Mouse (Mus musculus) adrenal gland, adult 18-20 months (tissue): ENCODE data around the gene Aldh5a1. TPM values are rescaled to one million over a fixed set of nuclear protein-coding genes. Genes with fewer than 3 reads are reported as not detected.
A peak's percentile ranks its signal among the peaks of the same experiment; 100 is the strongest.

ENCODE experiments used
- DNase-seq, 2 experiments: peaks; one replicate each; pipeline ENCODE4 v3.0.0; 2021 to 2022; ENCODE audit warnings: low spot score in 2 of 2
- total RNA-seq, 2 experiments: library from RNA; stranded (reverse); gene quantifications; 1 replicate in 1 of 2; 2 replicates in 1 of 2; pipeline ENCODE4 v1.2.3; 2021

Gene Aldh5a1
- total RNA-seq, 2 experiments from 2014 or later, result 15.3 to 17.4 TPM

- DNase-seq, result no peak
Observed at GRCm38 (mm10) chr13:24937839-24938166, 342 bp upstream of the Aldh5a1 start.

GRCm38 (mm10) chr13:24936772-24937107 is 721 bp downstream of the Aldh5a1 start:
- no peak for DNase-seq

- no peak for DNase-seq
Observed at GRCm38 (mm10) chr13:24933199-24933598, 4.3 kb downstream of the Aldh5a1 start.

DNA sequence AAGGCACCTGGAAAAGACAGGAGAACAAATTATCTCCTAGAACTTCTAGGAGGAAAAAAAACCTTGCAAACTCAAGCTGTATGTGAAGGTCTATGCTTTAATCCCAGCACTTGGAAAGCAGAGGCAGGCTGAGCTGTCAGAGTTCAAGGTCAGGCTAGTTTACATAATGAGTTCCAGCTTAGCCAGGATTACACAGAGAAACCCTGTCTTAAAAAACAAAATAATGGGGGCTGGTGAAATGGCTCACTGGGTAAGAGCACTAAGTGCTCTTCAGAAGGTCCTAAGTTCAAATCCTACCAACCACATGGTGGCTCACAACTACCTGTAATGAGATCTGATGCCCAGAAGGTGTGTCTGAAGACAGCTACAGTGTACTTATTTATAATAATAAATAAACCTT is 6.9 kb downstream of the Aldh5a1 start:
- DNase-seq, result peak in 1 of 2 experiments; percentile 23

DNA sequence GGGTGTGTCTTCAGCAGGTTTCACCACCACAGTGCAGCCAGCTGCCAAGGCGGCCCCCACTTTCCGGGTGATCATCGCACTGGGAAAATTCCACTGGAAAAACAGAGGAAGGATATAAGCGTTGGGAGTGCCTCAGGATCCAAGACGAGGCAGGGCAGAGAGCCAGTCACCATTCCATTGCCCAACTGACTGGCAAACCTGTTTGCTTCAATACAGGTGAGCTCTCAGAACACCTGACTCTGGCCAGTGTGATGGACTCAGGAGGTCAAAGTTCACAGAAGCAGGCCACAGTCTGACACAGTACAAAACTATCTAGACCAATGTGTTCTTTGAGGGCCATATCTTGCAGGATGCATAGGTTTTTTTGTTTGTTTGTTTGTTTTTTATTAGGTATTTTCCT is 13.5 kb downstream of the Aldh5a1 start:
- no peak for DNase-seq

DNA sequence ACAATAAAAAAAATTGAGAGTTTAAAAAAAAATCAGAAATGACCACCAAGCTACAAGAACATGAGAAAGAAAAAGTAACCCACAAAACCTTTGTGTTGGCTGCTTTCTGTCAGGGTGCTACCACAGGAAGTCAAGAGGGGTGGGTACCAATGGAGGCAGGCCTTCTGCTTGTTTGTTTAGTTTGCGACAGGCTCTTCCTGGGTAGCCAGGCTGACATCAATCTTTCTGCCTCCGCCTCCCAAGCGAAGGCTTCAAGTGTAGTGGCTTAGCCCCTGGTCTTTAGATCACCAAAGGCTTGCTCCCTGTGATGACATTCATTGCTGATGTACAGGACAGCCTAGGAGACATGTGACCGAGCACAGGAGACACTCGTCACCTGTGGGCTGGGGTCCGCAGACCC is 16.2 kb downstream of the Aldh5a1 start:
- no peak for DNase-seq

DNA sequence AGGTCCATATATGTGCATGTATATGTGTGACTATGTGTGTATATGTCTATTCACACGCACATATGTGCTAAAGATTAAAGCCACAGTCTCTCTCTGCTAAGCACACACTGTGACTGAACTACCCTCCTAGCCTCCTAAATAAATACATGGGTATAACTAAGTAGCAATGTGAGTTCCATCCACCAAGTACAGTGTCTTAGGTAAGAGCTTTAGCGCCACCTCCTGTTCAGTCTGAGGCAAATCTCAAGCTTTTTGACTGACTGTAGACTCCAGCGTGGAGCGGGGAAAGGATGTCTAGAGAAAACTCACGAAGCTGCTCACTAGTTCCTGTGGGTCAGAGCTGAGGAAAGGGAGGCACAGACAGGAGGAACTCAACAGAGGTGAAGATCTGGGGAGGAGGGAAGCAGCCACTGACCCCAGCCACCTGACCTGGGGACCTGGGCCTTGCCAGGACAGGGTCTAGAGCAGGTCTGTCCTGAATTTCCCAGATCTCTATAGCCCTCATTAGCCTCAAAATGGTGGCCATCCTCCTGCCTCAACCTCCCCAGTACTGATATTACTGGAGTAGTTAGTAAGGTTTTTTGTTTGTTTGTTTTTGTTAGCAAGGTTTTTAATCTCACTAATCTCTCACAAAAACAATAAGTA is 17.0 kb downstream of the Aldh5a1 start:
- DNase-seq, result peak; percentile 38 to 49

DNA sequence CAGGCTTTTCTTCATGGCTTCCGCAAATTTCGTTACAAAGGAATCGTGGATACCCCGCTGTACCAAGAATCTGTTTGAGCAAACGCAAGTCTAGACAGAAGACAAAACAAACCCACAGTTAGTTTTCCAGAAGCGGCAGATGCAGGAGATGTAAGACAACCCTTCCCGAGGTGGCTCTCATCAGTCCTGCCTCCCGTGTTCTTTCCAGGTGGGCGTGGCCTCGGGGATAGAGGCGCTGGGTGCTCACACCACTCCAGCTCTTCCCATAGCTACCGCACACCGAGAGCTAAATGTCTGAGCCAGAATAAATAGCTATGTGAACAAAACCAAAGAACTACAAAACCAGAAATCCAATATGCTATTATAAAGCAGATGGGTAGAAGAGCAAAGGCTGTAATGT is 21.6 kb downstream of the Aldh5a1 start:
- no peak for DNase-seq

DNA sequence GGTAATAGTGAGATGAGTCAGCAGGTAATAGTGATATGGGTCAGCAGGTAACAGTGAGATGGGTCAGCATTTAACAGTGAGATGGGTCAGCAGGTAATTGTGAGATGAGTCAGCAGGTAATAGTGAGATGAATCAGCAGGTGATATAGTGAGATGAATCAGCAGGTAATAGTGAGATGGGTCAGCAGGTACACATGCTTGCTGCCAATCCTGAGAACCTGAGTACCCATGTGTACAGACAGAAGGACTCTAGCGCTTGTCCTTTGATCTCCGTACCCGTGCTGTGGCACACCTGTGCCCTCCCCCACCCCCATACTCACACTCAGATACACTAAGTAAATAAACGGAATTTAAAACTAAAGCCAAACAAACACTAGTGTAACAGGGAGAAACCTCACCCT is 22.5 kb downstream of the Aldh5a1 start:
- no peak for DNase-seq

GRCm38 (mm10) chr13:24913576-24913975 is 23.9 kb downstream of the Aldh5a1 start:
- no peak for DNase-seq

GRCm38 (mm10) chr13:24909112-24909511 is 28.3 kb downstream of the Aldh5a1 start:
- no peak for DNase-seq

DNA sequence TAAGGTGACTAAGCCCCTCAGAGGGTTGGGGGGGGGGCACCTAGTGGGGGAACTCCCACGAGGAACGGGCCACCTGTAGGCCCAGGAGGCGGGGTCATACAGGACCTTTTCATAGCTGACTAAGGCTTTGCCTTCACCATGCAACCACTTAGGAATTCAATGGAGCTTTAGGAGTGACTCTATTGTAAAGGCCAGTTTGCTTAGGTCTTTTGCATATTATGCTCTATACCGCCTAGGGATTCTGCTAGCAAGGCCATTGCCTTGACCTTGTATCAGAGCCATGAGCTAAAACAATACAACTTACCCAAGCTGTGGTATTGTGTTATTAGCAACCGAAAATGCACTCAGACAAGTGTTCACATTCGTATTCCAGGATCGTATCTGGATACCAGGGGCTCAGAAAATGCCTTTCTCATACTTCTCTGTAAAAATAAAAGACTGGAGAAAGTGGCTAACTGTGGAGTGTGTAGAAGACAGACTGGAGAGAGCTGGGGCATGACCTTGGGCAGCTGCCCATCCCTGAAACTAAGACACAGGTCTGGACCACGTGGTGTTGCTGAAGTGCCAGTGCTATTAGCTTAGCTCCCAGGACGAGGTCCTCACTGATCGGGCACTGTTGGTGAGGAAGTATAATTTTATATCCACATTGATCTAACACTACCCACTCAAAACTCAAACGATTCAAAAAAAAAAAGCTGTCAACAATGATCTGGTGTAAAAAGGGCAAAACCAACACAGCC is 30.5 kb downstream of the Aldh5a1 start:
- DNase-seq, result no peak

DNA sequence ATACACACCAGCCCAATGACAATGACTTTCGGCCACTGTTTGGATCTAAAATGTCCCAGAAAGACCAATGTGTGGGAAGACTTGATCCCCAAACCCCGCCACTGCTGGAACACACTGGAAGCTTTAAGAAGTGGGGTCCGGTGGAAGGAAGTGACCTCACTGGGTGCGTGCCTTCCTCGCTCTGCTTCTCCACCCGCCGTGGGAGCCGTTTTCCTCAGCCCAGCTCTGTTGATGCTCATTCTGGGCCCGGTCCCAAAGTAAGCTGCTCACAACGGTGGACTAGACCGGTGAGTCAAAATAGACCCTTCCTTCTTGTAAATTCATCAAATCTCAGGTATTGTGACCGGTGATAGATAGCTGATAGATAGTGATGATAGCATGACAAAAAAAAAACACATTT is 32.0 kb downstream of the Aldh5a1 start:
- no peak for DNase-seq

DNA sequence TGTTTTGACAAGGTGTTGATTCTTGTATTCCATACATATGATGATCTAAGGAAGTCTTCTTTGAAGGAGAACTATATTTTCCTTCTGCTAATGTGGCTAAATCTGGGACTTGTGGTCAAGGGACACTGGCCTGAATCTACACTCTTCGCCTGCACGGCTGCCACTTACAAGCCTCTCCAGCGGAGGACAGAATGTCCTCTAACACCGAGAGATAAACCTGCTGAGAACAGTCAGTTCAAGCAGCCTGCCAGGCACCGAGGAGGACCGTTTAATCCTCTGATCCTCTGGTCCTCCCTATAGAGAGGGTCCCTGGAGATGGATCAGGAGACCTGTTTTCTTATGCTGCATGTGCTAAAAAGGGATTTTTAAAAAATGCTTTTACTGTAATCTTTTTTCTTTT is 34.0 kb downstream of the Aldh5a1 start:
- no peak for DNase-seq

DNA sequence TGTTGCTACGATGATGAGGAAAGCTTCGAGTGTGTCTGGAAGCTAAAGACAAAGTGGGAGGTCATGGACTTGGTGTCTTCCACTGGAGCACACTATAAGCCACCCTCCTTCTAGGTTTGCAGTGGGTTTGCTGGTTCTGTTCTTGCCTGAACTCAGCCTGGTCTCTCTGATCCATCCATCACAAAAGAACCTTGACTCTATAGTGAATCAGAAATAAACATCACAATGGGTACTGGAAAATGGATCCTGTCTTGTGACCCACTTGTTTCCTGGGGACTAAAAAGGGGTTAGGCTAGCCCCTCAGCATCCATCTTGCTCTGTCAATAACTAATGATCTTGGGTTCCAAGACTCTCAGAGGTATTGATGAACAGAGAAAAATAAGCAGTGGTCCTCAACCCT is 35.5 kb downstream of the Aldh5a1 start:
- DNase-seq, result no peak

DNA sequence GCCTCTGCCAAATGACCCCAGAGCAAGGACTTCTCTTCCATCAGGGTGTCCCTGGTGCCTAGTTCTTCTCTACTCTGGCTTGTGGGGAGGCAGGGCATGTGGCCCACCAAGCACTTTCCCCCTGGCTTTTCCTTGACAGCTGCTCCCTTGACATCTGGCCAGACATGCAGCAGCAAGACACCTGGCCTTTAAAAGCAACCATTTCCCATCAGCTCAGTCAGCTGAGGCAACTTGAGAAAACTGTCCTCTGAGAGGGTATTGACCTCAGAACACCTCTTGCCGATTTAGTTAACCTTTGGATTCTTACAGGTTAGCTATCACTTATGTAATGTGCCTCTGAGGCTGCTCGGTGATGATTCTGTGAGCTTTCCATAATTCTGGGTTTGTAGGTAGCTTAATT is 43.6 kb downstream of the Aldh5a1 start:
- DNase-seq, result no peak

DNA sequence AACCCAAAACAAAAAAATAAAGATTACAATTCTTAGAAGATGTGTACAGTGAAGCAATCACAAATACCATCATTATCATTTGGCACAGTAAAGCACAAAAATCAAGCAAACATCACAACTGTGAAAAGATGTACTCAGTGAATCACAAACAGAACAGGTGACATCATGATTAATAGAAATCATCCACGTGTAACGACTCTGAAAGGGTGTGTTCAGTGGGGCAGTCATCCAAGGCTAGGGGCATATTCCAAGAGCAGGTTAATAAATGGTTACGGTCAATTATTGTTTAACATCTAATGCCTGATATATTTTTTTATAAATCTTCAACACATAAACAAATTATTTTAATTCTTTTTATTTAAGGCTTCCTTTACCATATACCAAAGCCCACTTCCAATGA is 44.9 kb downstream of the Aldh5a1 start:
- DNase-seq, result no peak

GRCm38 (mm10) chr13:24889554-24889953 is 47.9 kb downstream of the Aldh5a1 start:
- DNase-seq, result no peak

DNA sequence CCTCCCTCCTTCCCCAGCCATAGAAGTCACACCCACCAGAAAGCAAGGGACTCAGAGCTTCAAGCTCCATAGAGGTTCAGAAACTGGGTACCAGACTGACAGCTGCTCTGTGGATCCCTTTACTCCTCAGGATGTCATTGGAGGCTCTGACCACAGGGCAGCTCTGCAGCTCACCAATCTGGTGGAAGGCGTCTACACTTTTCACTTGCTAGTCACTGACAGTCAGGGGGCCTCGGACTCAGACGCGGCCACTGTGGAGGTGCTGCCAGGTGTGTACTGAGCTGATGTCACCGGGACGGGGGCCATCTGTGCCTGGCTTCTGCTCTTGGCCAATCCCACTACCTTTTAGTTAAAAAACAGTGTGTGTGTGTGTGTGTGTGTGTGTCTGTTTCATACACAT is 55.0 kb downstream of the Aldh5a1 start:
- DNase-seq, result no peak

DNA sequence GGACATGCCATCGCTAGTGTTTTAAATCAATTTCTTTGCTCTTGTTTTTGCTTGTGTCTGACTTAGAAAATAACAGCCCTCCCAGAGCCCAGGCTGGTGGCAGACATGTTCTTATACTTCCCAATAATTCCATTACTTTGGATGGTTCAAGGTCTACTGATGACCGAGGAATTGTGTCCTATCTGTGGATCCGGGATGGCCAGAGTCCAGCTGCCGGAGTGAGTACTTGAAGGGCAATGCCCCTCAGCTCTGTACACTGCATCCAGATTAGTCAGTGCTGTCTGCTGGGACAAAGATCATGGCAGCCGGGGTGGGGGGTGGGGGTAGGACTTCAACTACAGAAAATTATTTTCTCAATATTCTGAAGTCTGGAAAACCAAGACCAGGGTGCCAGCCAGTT is 56.8 kb downstream of the Aldh5a1 start:
- no peak for DNase-seq

DNA sequence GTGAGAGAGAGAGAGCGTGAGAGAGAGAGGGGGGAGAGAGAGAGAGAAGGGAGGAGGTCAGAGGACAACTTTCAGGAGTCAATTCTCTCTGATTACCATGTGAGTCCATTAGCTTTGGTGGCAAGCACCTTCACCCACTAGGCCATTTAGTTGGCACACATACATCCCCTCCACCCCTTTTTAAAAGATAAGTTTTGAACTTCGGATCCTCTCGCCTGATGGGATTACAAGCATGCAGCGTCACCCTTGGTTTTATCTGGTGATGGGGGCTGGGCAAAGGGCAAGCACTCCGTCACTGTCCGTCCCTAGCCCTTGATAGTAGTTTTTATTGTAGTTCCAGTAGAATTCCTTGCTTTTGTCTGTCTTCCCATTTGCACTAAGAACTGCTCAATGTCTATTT is 57.3 kb downstream of the Aldh5a1 start:
- no peak for DNase-seq

- no peak for DNase-seq
Observed at GRCm38 (mm10) chr13:24879359-24880040, 58.0 kb downstream of the Aldh5a1 start.

- no peak for DNase-seq
Observed at GRCm38 (mm10) chr13:24868233-24868632, 69.2 kb downstream of the Aldh5a1 start.
